Mouse (Mus musculus) granulocyte monocyte progenitor cell, adult 5-6 weeks (primary cell): Measurements from ENCODE around the gene Atp8a2. TPM values are rescaled to one million over a fixed set of nuclear protein-coding genes. Genes with fewer than 3 reads are reported as not detected.

Source experiments
- total RNA-seq, 2 experiments: library from RNA; stranded (forward) in 1 of 2; stranded (reverse) in 1 of 2; fragments of 200-712, 200-1000 nt in 1 of 2; fragments of >200 nt in 1 of 2; fragmentation: Nextera tagmentation in 1 of 2; gene quantifications; 2 replicates each; pipeline ENCODE4 v1.2.3; 2014 to 2017

Gene Atp8a2
- total RNA-seq, 2 experiments from 2014 or later, result 0.21 to 1.3 TPM

Other genes starting within 250 kb of the Atp8a2 start
- not detected in 2 replicates for gene Nupl1, start 54.3 kb upstream of the Atp8a2 start, total RNA-seq (2014; fragmentation: Nextera tagmentation)
- not detected in 2 replicates for gene Nupl1, start 54.3 kb upstream of the Atp8a2 start, total RNA-seq (2017)
- 65.9 and 67.1 TPM in 2 replicates for gene Gm49336, start 54.3 kb upstream of the Atp8a2 start, total RNA-seq (2014; fragmentation: Nextera tagmentation)
- 96.8 and 138 TPM in 2 replicates for gene Gm49336, start 54.3 kb upstream of the Atp8a2 start, total RNA-seq (2017)
- gene Mtmr6, start 68.0 kb upstream of the Atp8a2 start, total RNA-seq (2014; fragmentation: Nextera tagmentation), result 32.9 and 36.1 TPM in 2 replicates
- gene Mtmr6, start 68.0 kb upstream of the Atp8a2 start, total RNA-seq (2017), result 69.7 and 70.7 TPM in 2 replicates
- gene Amer2, start 176.1 kb upstream of the Atp8a2 start, total RNA-seq (2014; fragmentation: Nextera tagmentation), result not detected in 2 replicates
- gene Amer2, start 176.1 kb upstream of the Atp8a2 start, total RNA-seq (2017), result 0.15 and 0.17 TPM in 2 replicates